Mouse (Mus musculus): Measurements from ENCODE around the gene F2rl2. TPM values are rescaled to one million over a fixed set of nuclear protein-coding genes. Genes with fewer than 3 reads are reported as not detected.

The F2rl2 gene
- total RNA-seq, 1 experiment, result 0.27 TPM

DNA sequence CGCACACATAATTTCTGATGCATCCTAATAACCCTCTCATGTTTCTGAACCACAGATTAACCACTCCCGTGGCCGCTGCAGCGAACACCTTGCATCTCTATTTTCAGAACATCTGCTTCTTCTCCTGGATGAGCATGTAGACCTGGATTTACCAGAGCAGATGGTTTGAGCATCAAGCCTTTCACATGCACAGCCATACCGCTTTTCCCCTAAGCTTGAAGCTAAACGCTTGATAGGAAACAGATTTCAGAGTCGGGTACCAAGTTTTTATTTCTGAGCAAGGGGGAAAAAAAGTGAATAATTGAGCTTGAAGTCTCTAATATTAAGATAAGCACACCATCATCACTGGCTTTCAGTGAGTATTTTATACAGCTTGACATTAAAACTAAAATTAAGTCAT is 50.4 kb downstream of the F2rl2 start:
- TF ChIP-seq MAFK (IDR thresholded peaks at IDR 0.05; ENCODE audit: insufficient read depth, low read depth, low read length), result no peak
- no peak for TF ChIP-seq ZNF384 (IDR thresholded peaks at IDR 0.05; ENCODE audit: low read depth, low read length)
- TF ChIP-seq HCFC1 (IDR thresholded peaks at IDR 0.05; ENCODE audit: borderline replicate concordance, insufficient read depth, low read length), result no peak
- TF ChIP-seq ZC3H11A (IDR thresholded peaks at IDR 0.05; ENCODE audit: borderline replicate concordance, low read depth, low read length), result no peak
- no peak for TF ChIP-seq CHD2 (IDR thresholded peaks at IDR 0.05; ENCODE audit: low read depth, low read length)
- in situ Hi-C loops (cut with MboI; ENCODE audit: low sequenced_read_pairs in 2 of 2, unreplicated experiment in 2 of 2), result no loop called here
- Histone ChIP-seq H3K9me3 (ENCODE audit: control insufficient read depth, insufficient read depth, low read depth, low read length) (no peaks in the 10 kb centered on the region), H3K9ac (ENCODE audit: insufficient read depth, low read depth, low read length, poor library complexity, severe bottlenecking) (no peak overlapping the region), H3K4me3 (ENCODE audit: insufficient read depth in 1 of 2, low read depth in 1 of 2, low read length in 2 of 2, poor library complexity in 1 of 2, severe bottlenecking in 1 of 2) (no peak overlapping the region), H3K4me1 (ENCODE audit: control insufficient read depth in 2 of 2, insufficient read depth in 2 of 2, low read length in 2 of 2, poor library complexity in 1 of 2) (no peaks in the 10 kb centered on the region), H3K27ac (ENCODE audit: insufficient read depth, low read depth, low read length, poor library complexity, severe bottlenecking) (no peak overlapping the region), H3K36me3 (ENCODE audit: control insufficient read depth, insufficient read depth, low read length, poor library complexity, severe bottlenecking) (no peaks in the 10 kb centered on the region)
- DNase-seq (ENCODE audit: low read depth, low spot score), result no peak

DNA sequence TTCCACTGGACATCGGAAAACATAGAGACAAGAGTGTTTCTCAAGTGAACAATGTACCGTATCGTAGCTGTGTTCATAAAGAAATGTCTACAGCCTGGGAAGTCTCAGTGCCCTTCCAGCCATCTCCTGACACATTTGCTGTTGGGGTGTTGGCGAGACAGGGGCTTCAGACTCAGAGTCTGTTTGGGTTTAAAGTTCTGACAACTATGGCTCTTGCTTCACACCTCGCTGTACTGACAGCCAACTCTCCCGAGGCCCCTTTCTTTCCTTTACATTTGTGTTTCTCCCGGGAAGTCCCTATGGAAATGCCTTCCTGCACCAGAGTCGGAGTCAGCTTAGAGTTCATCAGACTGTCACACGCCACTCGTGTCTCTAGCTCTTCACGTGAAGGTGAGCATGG is 50.9 kb downstream of the F2rl2 start:
- H3K4me3 ChIP-seq (ENCODE audit: insufficient read depth in 1 of 2, low read depth in 1 of 2, low read length in 2 of 2, poor library complexity in 1 of 2, severe bottlenecking in 1 of 2), result no peak overlapping the region
- H3K9me3 ChIP-seq (ENCODE audit: control insufficient read depth, insufficient read depth, low read depth, low read length), result no peaks in the 10 kb centered on the region
- no peak overlapping the region for H3K9ac ChIP-seq (ENCODE audit: insufficient read depth, low read depth, low read length, poor library complexity, severe bottlenecking)
- no peaks in the 10 kb centered on the region for H3K36me3 ChIP-seq (ENCODE audit: control insufficient read depth, insufficient read depth, low read length, poor library complexity, severe bottlenecking)
- TF ChIP-seq ZNF384 (IDR thresholded peaks at IDR 0.05; ENCODE audit: low read depth, low read length), result no peak
- TF ChIP-seq ZC3H11A (IDR thresholded peaks at IDR 0.05; ENCODE audit: borderline replicate concordance, low read depth, low read length), result no peak
- TF ChIP-seq HCFC1 (IDR thresholded peaks at IDR 0.05; ENCODE audit: borderline replicate concordance, insufficient read depth, low read length), result no peak
- TF ChIP-seq MAFK (IDR thresholded peaks at IDR 0.05; ENCODE audit: insufficient read depth, low read depth, low read length), result no peak
- no peak for TF ChIP-seq CHD2 (IDR thresholded peaks at IDR 0.05; ENCODE audit: low read depth, low read length)
- H3K27ac ChIP-seq (ENCODE audit: insufficient read depth, low read depth, low read length, poor library complexity, severe bottlenecking), result no peak overlapping the region
- H3K4me1 ChIP-seq (ENCODE audit: control insufficient read depth in 2 of 2, insufficient read depth in 2 of 2, low read length in 2 of 2, poor library complexity in 1 of 2), result no peaks in the 10 kb centered on the region
- in situ Hi-C loops (cut with MboI; ENCODE audit: low sequenced_read_pairs in 2 of 2, unreplicated experiment in 2 of 2), result no loop called here
- no peak for DNase-seq (ENCODE audit: low read depth, low spot score)

Other genes with a start within 250 kb of the F2rl2 start
- not detected in 2 replicates for gene S100z, start 218.1 kb upstream of the F2rl2 start, total RNA-seq (2012; rRNA removed)
- 51.7 and 107 TPM in 2 replicates for gene F2rl1, start 171.6 kb upstream of the F2rl2 start, total RNA-seq (2012; rRNA removed)
- 94.1 and 113 TPM in 2 replicates for gene F2r, start 78.4 kb upstream of the F2rl2 start, total RNA-seq (2012; rRNA removed)
- 15.0 and 16.1 TPM in 2 replicates for gene Iqgap2, start 195.1 kb downstream of the F2rl2 start, total RNA-seq (2012; rRNA removed)